Mouse (Mus musculus) urinary bladder, postnatal 25 days (tissue): ENCODE measurements around the gene Gucy2d.

Source experiments
- DNase-seq: peaks from one replicate; pipeline ENCODE4 v3.0.0; 2022; ENCODE audit warnings: low spot score

Gene Gucy2d

GRCm38 (mm10) chr7:98439956-98440466 is at the start of gene Gucy2d:
Gene Gucy2d, plus strand, starts transcription at chr7:98440416.
- no peak for DNase-seq

- no peak for DNase-seq
Observed at GRCm38 (mm10) chr7:98390486-98390885, 49.7 kb upstream of the Gucy2d start.

GRCm38 (mm10) chr7:98391351-98391936 is 48.8 kb upstream of the Gucy2d start:
- DNase-seq = no peak

GRCm38 (mm10) chr7:98392466-98393201 is 47.6 kb upstream of the Gucy2d start:
- DNase-seq = no peak

- DNase-seq = no peak
Observed at GRCm38 (mm10) chr7:98402582-98403574, 37.3 kb upstream of the Gucy2d start.

GRCm38 (mm10) chr7:98403996-98404395 is 36.2 kb upstream of the Gucy2d start:
- DNase-seq = no peak

GRCm38 (mm10) chr7:98407615-98408014 is 32.6 kb upstream of the Gucy2d start:
- no peak for DNase-seq

GRCm38 (mm10) chr7:98413115-98413514 is 27.1 kb upstream of the Gucy2d start:
- no peak for DNase-seq

- DNase-seq = no peak
Observed at GRCm38 (mm10) chr7:98415550-98415949, 24.7 kb upstream of the Gucy2d start.

GRCm38 (mm10) chr7:98416020-98416419 is 24.2 kb upstream of the Gucy2d start:
- no peak for DNase-seq

- DNase-seq = no peak
Observed at GRCm38 (mm10) chr7:98418031-98418805, 22.0 kb upstream of the Gucy2d start.

- DNase-seq = no peak
Observed at GRCm38 (mm10) chr7:98419366-98419765, 20.9 kb upstream of the Gucy2d start.

GRCm38 (mm10) chr7:98423546-98423945 is 16.7 kb upstream of the Gucy2d start:
- DNase-seq = no peak

GRCm38 (mm10) chr7:98424396-98424795 is 15.8 kb upstream of the Gucy2d start:
- no peak for DNase-seq

GRCm38 (mm10) chr7:98425551-98425950 is 14.7 kb upstream of the Gucy2d start:
- no peak for DNase-seq

- DNase-seq = no peak
Observed at GRCm38 (mm10) chr7:98426641-98427040, 13.6 kb upstream of the Gucy2d start.

- DNase-seq = no peak
Observed at GRCm38 (mm10) chr7:98427115-98427835, 12.9 kb upstream of the Gucy2d start.

- DNase-seq = no peak
Observed at GRCm38 (mm10) chr7:98429579-98429978, 10.6 kb upstream of the Gucy2d start.

GRCm38 (mm10) chr7:98430785-98431184 is 9.4 kb upstream of the Gucy2d start:
- DNase-seq = peak; percentile 75

- peak; percentile 34 for DNase-seq
Observed at GRCm38 (mm10) chr7:98437629-98438028, 2.6 kb upstream of the Gucy2d start.

- DNase-seq = no peak
Observed at GRCm38 (mm10) chr7:98446873-98447272, 6.7 kb downstream of the Gucy2d start.
